Mouse (Mus musculus) CH12.LX (cell line): ENCODE measurements around the gene Gsta3. TPM values are rescaled to one million over a fixed set of nuclear protein-coding genes. Genes with fewer than 3 reads are reported as not detected.

Experiments used
- DNase-seq: peaks from one replicate; pipeline ENCODE4 v3.0.0-alpha.2; 2013; ENCODE audit errors: extremely low read depth
- H3K27ac ChIP-seq: 2 replicates; pipeline ENCODE4 v1.5.1; 2012; ENCODE audit warnings: low read depth, mild to moderate bottlenecking, control low read depth, moderate library complexity; ENCODE audit not compliant: insufficient read depth
- H3K27me3 ChIP-seq: replicated peaks from 2 replicates; pipeline ENCODE3; 2012; ENCODE audit warnings: inconsistent platforms
- H3K36me3 ChIP-seq, 2 experiments: replicated peaks in 1 of 2; 2 replicates each; pipeline versions ENCODE3 to v1.6.1; 2012; ENCODE audit warnings: inconsistent platforms in 1 of 2, low read length in 1 of 2, mild to moderate bottlenecking in 1 of 2, mixed read lengths in 1 of 2, moderate library complexity in 1 of 2; ENCODE audit not compliant: control insufficient read depth in 1 of 2, insufficient read depth in 1 of 2
- H3K4me1 ChIP-seq, 2 experiments: 2 replicates each; pipeline ENCODE4 v1.6.1; 2012; ENCODE audit warnings: inconsistent platforms in 1 of 2, moderate library complexity in 1 of 2; ENCODE audit not compliant: insufficient read depth in 2 of 2, control insufficient read depth in 1 of 2
- H3K4me2 ChIP-seq: 2 replicates; pipeline ENCODE4 v1.6.1; 2012; ENCODE audit warnings: low read depth, mild to moderate bottlenecking, control low read depth; ENCODE audit not compliant: poor library complexity, insufficient read depth, severe bottlenecking
- H3K4me3 ChIP-seq, 3 experiments: fragments of 150-350 bp in 1 of 3; sonication (generic) in 1 of 3; replicated peaks in 1 of 3; 2 replicates each; pipeline versions ENCODE3 to v1.5.1; 2011 to 2012; ENCODE audit warnings: low read depth in 2 of 3, low read length in 2 of 3, mild to moderate bottlenecking in 2 of 3, moderate library complexity in 2 of 3, control low read depth in 1 of 3, improper control_type of control experiment in 1 of 3, inconsistent platforms in 1 of 3, mixed read lengths in 1 of 3; ENCODE audit not compliant: poor library complexity in 1 of 3
- H3K79me2 ChIP-seq: replicated peaks from 2 replicates; pipeline ENCODE4 v1.6.1; 2012; ENCODE audit warnings: mild to moderate bottlenecking, moderate library complexity; ENCODE audit not compliant: control insufficient read depth, poor library complexity, insufficient read depth, severe bottlenecking; ENCODE audit errors: extremely low read depth
- H3K9ac ChIP-seq: 2 replicates; pipeline ENCODE4 v1.6.1; 2012; ENCODE audit warnings: low read depth, mild to moderate bottlenecking, control low read depth, moderate library complexity; ENCODE audit not compliant: insufficient read depth
- H3K9me3 ChIP-seq: replicated peaks from 2 replicates; pipeline ENCODE3; 2012; ENCODE audit warnings: low read length, inconsistent platforms, mixed read lengths
- CHD2 ChIP-seq: IDR thresholded peaks from 2 replicates; pipeline ENCODE4 v1.6.1; 2011; ENCODE audit warnings: low read length, improper control_type of control experiment
- IRF4 ChIP-seq: IDR thresholded peaks from 2 replicates; pipeline ENCODE4 v1.6.1; 2014; ENCODE audit warnings: low read depth, mild to moderate bottlenecking, inconsistent platforms, low read length, improper control_type of control experiment
- JUN ChIP-seq: IDR thresholded peaks from 2 replicates; pipeline ENCODE4 v1.6.1; 2011; ENCODE audit warnings: low read depth, mild to moderate bottlenecking, low read length, improper control_type of control experiment, moderate library complexity; ENCODE audit not compliant: insufficient read depth
- KAT2A ChIP-seq: IDR thresholded peaks from 2 replicates; pipeline ENCODE4 v1.6.1; 2012; ENCODE audit warnings: low read length, improper control_type of control experiment, inconsistent platforms; ENCODE audit not compliant: insufficient replicate concordance
- MXI1 ChIP-seq: IDR thresholded peaks from 2 replicates; pipeline ENCODE4 v1.6.1; 2011; ENCODE audit warnings: mild to moderate bottlenecking, low read depth, low read length, improper control_type of control experiment
- NRF1 ChIP-seq: IDR thresholded peaks from 2 replicates; pipeline ENCODE4 v1.6.1; 2014; ENCODE audit warnings: low read depth, mild to moderate bottlenecking, inconsistent platforms, low read length, improper control_type of control experiment, moderate library complexity
- RCOR1 ChIP-seq: conservative IDR thresholded peaks from 2 replicates; pipeline ENCODE4 v1.6.1; 2012; ENCODE audit warnings: low read depth, mild to moderate bottlenecking, inconsistent platforms, low read length, improper control_type of control experiment
- SMC3 ChIP-seq: IDR thresholded peaks from 2 replicates; pipeline ENCODE4 v1.6.1; 2011; ENCODE audit warnings: low read depth, low read length, improper control_type of control experiment
- TBP ChIP-seq: conservative IDR thresholded peaks from 2 replicates; pipeline ENCODE4 v1.6.1; 2011; ENCODE audit warnings: low read depth, low read length, improper control_type of control experiment
- USF1 ChIP-seq: IDR thresholded peaks from 2 replicates; pipeline ENCODE4 v1.6.1; 2014; ENCODE audit warnings: low read depth, mild to moderate bottlenecking, inconsistent platforms, low read length, improper control_type of control experiment
- ZKSCAN1 ChIP-seq: IDR thresholded peaks from 2 replicates; pipeline ENCODE4 v1.6.1; 2012; ENCODE audit warnings: low read depth, inconsistent platforms, low read length, improper control_type of control experiment, borderline replicate concordance
- dilution Hi-C: fragments of 300-500 bp; cut with MboI; formaldehyde crosslinking; loops from 2 replicates; pipeline ENCODE4 v1.14.3; 2020; ENCODE audit warnings: low sequenced_read_pairs; ENCODE audit not compliant: extremely low pct_unique_long_range_greater_than_20kb, extremely low pct_ligation_motif_present
- in situ Hi-C: fragments of 300-500 bp; cut with MboI; formaldehyde crosslinking; loops from 3 replicates; pipeline ENCODE4 v1.14.3; 2019; ENCODE audit warnings: low sequenced_read_pairs, low pct_ligation_motif_present, low pct_unique_long_range_greater_than_20kb, mixed read lengths
- polyA plus RNA-seq: library from polyadenylated mRNA; unstranded; fragments of >175 nt; gene quantifications from 2 replicates; pipeline ENCODE4 v1.2.1, GENCODE M21; 2012; ENCODE audit warnings: low read depth; ENCODE audit not compliant: insufficient read length
- total RNA-seq, 2 experiments: library from RNA; depleted of rRNA; stranded (reverse); fragments of 300-350 nt in 1 of 2; fragments of >200 nt in 1 of 2; gene quantifications; 2 replicates each; pipeline ENCODE4 v1.2.3; 2012 to 2014

Gsta3 gene
- total and polyA plus RNA-seq, 3 experiments, result not detected

GRCm38 (mm10) chr1:21304174-21304573 is 63.8 kb downstream of the Gsta3 start:
- TF ChIP-seq SMC3 (no peak), JUN (no peak), NRF1 (no peak), KAT2A (no peak), TBP (no peak), ZKSCAN1 (no peak), USF1 (no peak)
- TF ChIP-seq, all 38 proteins: peak for 0
- dilution Hi-C loops (no loop called here), in situ Hi-C loops (no loop called here)
- no peaks in the 10 kb centered on the region for H3K36me3 ChIP-seq
- no peaks in the 10 kb centered on the region for H3K79me2 ChIP-seq
- H3K27me3 ChIP-seq, result no peaks in the 10 kb centered on the region
- H3K9me3 ChIP-seq, result no peaks in the 10 kb centered on the region
- H3K4me3 ChIP-seq, result no peak overlapping the region
- H3K9ac ChIP-seq, result no peak overlapping the region
- H3K4me2 ChIP-seq, result no peak overlapping the region
- no peak for DNase-seq
- no peak overlapping the region for H3K27ac ChIP-seq
- no peaks in the 10 kb centered on the region for H3K4me1 ChIP-seq

- in situ Hi-C loops (no loop called here), dilution Hi-C loops (no loop called here)
- H3K27ac ChIP-seq, result no peak overlapping the region
- H3K36me3 ChIP-seq, result no peaks in the 10 kb centered on the region
- H3K79me2 ChIP-seq, result no peaks in the 10 kb centered on the region
- H3K4me3 ChIP-seq, result no peak overlapping the region
- no peak for DNase-seq
- no peaks in the 10 kb centered on the region for H3K9me3 ChIP-seq
- no peak for TF ChIP-seq KAT2A
- no peak for TF ChIP-seq MXI1
- no peaks in the 10 kb centered on the region for H3K27me3 ChIP-seq
- no peak overlapping the region for H3K9ac ChIP-seq
- H3K4me1 ChIP-seq, result no peaks in the 10 kb centered on the region
- no peak overlapping the region for H3K4me2 ChIP-seq
Observed at GRCm38 (mm10) chr1:21304646-21305045, 64.3 kb downstream of the Gsta3 start.

- no peak for DNase-seq
- dilution Hi-C loops (no loop called here), in situ Hi-C loops (no loop called here)
- Histone ChIP-seq H3K9me3 (no peaks in the 10 kb centered on the region), H3K79me2 (no peaks in the 10 kb centered on the region), H3K27me3 (no peaks in the 10 kb centered on the region), H3K27ac (no peak overlapping the region), H3K36me3 (no peaks in the 10 kb centered on the region), H3K4me2 (no peak overlapping the region), H3K4me1 (no peaks in the 10 kb centered on the region), H3K9ac (no peak overlapping the region), H3K4me3 (no peak overlapping the region)
- no peak for TF ChIP-seq IRF4
- no peak for TF ChIP-seq RCOR1
- no peak for TF ChIP-seq CHD2
Observed at GRCm38 (mm10) chr1:21305443-21305842, 65.1 kb downstream of the Gsta3 start.
